Mouse (Mus musculus) hindbrain, embryonic 11.5 days (tissue): ENCODE measurements around the gene Rpp25l. TPM values are rescaled to one million over a fixed set of nuclear protein-coding genes. Genes with fewer than 3 reads are reported as not detected.

Experiments
- ATAC-seq: fragments of 200-750 bp; cut with Nextera tagmentation; 2 replicates; pipeline ENCODE4 v1.8.0; 2017; ENCODE audit warnings: mild to moderate bottlenecking, moderate TSS enrichment, moderate library complexity; ENCODE audit not compliant: low FRiP score
- DNase-seq: peaks from one replicate; pipeline ENCODE4 v3.0.0-alpha.2; 2015; ENCODE audit warnings: low spot score
- H3K27ac ChIP-seq: fragments of 300-500 bp; sonication (generic); 2 replicates; pipeline ENCODE4 v1.5.1; 2014; ENCODE audit warnings: mild to moderate bottlenecking, low read depth, low read length
- H3K27me3 ChIP-seq: fragments of 300-500 bp; sonication (generic); 2 replicates; pipeline ENCODE4 v1.6.1; 2014; ENCODE audit warnings: mild to moderate bottlenecking, low read length, moderate library complexity, mixed read lengths; ENCODE audit not compliant: control insufficient read depth, insufficient read depth
- H3K36me3 ChIP-seq: fragments of 300-500 bp; sonication (generic); 2 replicates; pipeline ENCODE4 v1.6.1; 2014; ENCODE audit warnings: mild to moderate bottlenecking, low read length, moderate library complexity, mixed read lengths; ENCODE audit not compliant: control insufficient read depth, insufficient read depth
- H3K4me1 ChIP-seq: fragments of 300-500 bp; sonication (generic); replicated peaks from 2 replicates; pipeline ENCODE4 v1.6.1; 2014; ENCODE audit warnings: low read length, mixed read lengths; ENCODE audit not compliant: control insufficient read depth, insufficient read depth
- H3K4me2 ChIP-seq: fragments of 300-500 bp; sonication (generic); replicated peaks from 2 replicates; pipeline ENCODE4 v1.6.1; 2014; ENCODE audit warnings: mild to moderate bottlenecking, low read depth, low read length
- H3K4me3 ChIP-seq: fragments of 300-500 bp; sonication (generic); 2 replicates; pipeline ENCODE4 v1.5.1; 2014; ENCODE audit warnings: low read depth, low read length
- H3K9ac ChIP-seq: fragments of 300-500 bp; sonication (generic); 2 replicates; pipeline ENCODE4 v1.6.1; 2014; ENCODE audit warnings: low read depth, low read length
- H3K9me3 ChIP-seq: fragments of 300-500 bp; sonication (generic); 2 replicates; pipeline ENCODE4 v1.6.1; 2016; ENCODE audit warnings: low read length; ENCODE audit not compliant: control insufficient read depth
- WGBS: fragments of 180-500 bp; shearing (Covaris S2); extraction: QIAGEN DNeasy Blood & Tissue Kit; methylation state at CpG from one replicate; pipeline ENCODE4 v1.1.7; 2014; 5-methylcytosine and 5-hydroxymethylcytosine counted together
- polyA plus RNA-seq: library from polyadenylated mRNA; unstranded; fragments of >200 nt; fragmentation: Nextera tagmentation; extraction: Ambion mirVana; gene quantifications from 2 replicates; pipeline ENCODE4 v1.2.1, GENCODE M21; 2014

Rpp25l gene
- polyA plus RNA-seq, 1 experiment from 2014 or later: 80.0 TPM

DNA sequence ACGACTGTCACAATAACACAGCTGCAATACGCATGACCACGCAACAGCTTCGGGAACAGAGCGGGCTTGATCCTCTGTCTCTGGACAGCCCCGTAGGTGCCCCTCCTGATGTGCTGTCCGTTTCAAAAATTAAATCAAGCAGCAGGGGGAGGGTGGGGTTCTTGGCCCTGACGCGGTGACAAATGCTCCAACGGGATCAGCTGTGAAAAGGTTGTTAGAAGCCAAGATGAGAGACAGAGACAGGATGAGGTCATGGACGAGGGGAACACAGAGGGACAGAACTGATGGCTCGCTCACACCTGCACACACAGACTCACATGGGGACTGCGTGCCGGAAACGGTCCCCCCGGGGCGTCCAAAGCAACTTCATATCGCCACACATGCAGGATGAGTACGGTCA, 40.1 kb downstream of the Rpp25l start:
- peaks cover 6% of the 10 kb centered on the region for H3K36me3 ChIP-seq
- 0 out of 2 replicates have a peak overlapping the region, but pooled peaks have one; percentile 27 for H3K9ac ChIP-seq
- DNase-seq (peak; percentile 25), ATAC-seq (0 out of 2 replicates have a peak, but pooled peaks have one; percentile 17)
- H3K4me3 ChIP-seq: no peak overlapping the region
- H3K27ac ChIP-seq: peak overlapping the region; percentile 75
- H3K27me3 ChIP-seq: no peaks in the 10 kb centered on the region
- H3K4me2 ChIP-seq: no peak overlapping the region
- peaks cover 31% of the 10 kb centered on the region for H3K4me1 ChIP-seq
- no peaks in the 10 kb centered on the region for H3K9me3 ChIP-seq
- WGBS: 49% methylated on average over 19 of the region's 19 CpGs

DNA sequence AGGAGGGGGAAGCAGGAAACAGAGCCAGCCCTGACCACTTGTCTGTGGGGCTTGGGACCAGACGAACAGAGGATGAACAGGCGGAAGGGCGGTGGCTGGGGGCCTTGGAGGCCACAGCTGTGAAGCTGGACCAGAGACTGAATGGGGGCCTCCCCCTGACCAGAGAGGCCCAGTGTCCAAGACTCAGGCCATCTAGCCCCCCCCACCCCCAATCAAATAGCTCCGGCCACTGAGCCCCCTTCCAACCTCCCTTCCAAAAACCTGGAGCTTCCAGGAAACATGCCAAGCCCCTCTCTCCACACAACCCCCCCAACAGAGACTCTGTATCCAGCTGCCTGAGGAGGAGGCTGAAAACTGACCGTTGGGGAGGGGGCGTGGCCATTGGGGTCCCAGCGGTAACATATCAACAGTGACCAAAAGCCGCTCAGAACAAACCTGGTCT, 40.8 kb downstream of the Rpp25l start:
- 32% methylated on average over 8 of the region's 8 CpGs for whole genome bisulfite sequencing
- peaks cover 27% of the 10 kb centered on the region for H3K4me1 ChIP-seq
- ATAC-seq (peak; percentile 5; the same call in 1 of the 2 replicates), DNase-seq (peak; percentile 39)
- H3K9me3 ChIP-seq: no peaks in the 10 kb centered on the region
- H3K36me3 ChIP-seq: peaks cover 4% of the 10 kb centered on the region; the same call in 1 of the 2 replicates
- no peak overlapping the region for H3K4me2 ChIP-seq
- H3K4me3 ChIP-seq: no peak overlapping the region
- peak overlapping the region; percentile 28; the same call in 1 of the 2 replicates for H3K9ac ChIP-seq
- H3K27ac ChIP-seq: peak overlapping the region; percentile 75
- no peaks in the 10 kb centered on the region for H3K27me3 ChIP-seq

DNA sequence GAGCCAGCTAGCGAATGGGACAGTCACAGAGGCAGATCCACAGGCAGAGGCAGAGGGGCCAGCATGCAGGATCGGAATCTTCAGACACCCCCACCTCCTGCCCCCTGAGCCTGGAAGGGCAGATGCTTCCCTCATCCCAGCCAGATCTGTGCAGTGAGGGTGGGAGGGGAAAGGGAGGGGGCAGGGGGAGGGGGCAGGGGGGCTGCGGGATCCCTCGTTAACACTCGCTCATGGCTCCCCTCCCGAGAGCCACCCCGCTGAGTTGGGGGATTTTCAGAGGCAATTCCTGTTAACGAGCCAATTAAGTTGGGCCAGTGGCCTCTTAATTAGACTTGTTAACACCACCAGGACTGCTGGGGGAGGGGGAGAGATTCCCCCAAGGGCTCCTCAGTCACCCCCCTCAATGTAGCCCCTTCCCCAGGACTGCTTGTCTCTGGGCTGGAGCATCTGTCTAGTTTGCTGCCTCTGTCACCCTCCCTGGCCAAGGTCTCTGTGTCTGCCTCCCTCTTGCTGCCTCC, 41.3 kb downstream of the Rpp25l start:
- no peaks in the 10 kb centered on the region for H3K9me3 ChIP-seq
- peaks cover 4% of the 10 kb centered on the region; the same call in 1 of the 2 replicates for H3K36me3 ChIP-seq
- H3K4me3 ChIP-seq: no peak overlapping the region
- H3K27me3 ChIP-seq: no peaks in the 10 kb centered on the region
- peaks cover 23% of the 10 kb centered on the region for H3K4me1 ChIP-seq
- H3K9ac ChIP-seq: peak overlapping the region; percentile 28; the same call in 1 of the 2 replicates
- DNase-seq: peak; percentile 45
- ATAC-seq: peak; percentile 62
- no peak overlapping the region for H3K4me2 ChIP-seq
- WGBS: 21% methylated on average over 8 of the region's 8 CpGs
- peak overlapping the region; percentile 75 for H3K27ac ChIP-seq

DNA sequence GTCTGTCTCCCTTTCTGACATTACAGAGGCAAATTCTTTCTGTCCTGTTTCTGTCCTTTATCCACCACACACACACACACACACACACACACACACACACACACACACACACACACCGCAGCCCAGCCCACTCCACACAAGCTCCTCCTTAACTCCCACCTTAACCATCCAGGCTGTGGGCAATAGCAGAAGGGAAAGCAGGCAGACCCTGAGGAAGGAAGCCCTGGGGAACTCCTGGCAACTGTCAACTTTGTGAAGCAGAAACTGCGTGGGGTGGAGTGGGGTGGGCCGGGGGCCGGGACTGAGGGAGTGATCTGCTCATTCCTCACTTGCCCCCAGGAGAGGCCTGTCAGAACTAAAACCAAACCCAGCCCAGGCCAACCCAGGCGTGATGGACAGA, 41.8 kb downstream of the Rpp25l start:
- peaks cover 23% of the 10 kb centered on the region for H3K4me1 ChIP-seq

DNA sequence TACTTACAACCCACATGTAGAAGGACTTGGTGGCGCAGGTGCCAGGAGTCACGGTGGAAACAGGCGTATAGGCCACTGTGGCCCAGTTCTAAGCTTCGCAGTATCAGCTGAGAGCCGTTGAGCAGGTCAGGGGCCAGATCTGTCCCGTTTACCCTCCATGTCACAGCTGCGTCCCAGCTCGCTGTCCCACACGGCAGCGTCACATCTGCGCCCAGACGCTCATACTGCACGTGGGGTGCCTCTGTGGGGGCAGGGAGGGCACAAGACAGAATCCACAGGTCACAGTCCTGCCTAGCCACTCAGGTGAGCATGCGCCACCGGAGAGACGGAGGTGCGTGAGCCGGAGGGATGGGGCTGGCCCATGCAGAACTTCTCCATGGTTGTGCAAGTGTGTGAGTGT, 42.5 kb downstream of the Rpp25l start:
- Histone ChIP-seq H3K4me1 (peaks cover 21% of the 10 kb centered on the region), H3K4me3 (no peak overlapping the region), H3K27ac (peak overlapping the region; percentile 24; the same call in 1 of the 2 replicates), H3K4me2 (no peak overlapping the region), H3K27me3 (no peaks in the 10 kb centered on the region), H3K36me3 (peaks cover 4% of the 10 kb centered on the region; the same call in 1 of the 2 replicates), H3K9me3 (no peaks in the 10 kb centered on the region), H3K9ac (no peak overlapping the region)
- ATAC-seq: no peak
- 78% methylated on average over 18 of the region's 18 CpGs for WGBS
- DNase-seq: no peak

More for the DNA sequence above, 41.8 kb downstream of the Rpp25l start:
- Histone ChIP-seq H3K4me2 (no peak overlapping the region), H3K9ac (no peak overlapping the region), H3K27ac (peak overlapping the region; percentile 75; the same call in 1 of the 2 replicates), H3K36me3 (peaks cover 4% of the 10 kb centered on the region; the same call in 1 of the 2 replicates), H3K9me3 (no peaks in the 10 kb centered on the region), H3K27me3 (no peaks in the 10 kb centered on the region), H3K4me3 (no peak overlapping the region)
- WGBS: 52% methylated on average over 5 of the region's 5 CpGs
- DNase-seq: no peak
- no peak for ATAC-seq

DNA sequence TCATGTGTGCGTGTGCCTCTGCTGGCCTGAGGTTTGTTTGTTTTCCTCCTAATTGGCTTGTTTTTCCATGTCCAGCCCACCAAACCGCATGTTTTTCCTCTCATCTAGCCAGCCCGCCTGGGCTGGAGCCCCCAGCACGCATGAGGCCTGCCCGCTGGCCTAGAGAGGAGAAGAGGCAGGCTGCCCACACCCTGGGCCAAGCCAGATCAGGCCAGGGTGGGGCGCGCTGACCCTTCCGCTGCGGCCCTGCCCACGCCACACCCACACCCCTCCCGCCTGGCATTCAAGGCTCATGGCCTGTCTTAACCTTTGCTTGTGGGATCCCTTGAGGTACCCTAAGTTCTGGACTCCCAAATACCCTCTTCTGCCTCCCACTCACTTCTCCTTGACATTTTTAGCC, 46.7 kb downstream of the Rpp25l start:
- no peak for ATAC-seq
- H3K9ac ChIP-seq: no peak overlapping the region
- 73% methylated on average over 10 of the region's 11 CpGs for WGBS
- H3K27ac ChIP-seq: no peak overlapping the region
- no peak overlapping the region for H3K4me2 ChIP-seq
- H3K36me3 ChIP-seq: peaks cover 4% of the 10 kb centered on the region; the same call in 1 of the 2 replicates
- DNase-seq: no peak
- H3K4me1 ChIP-seq: peaks cover 37% of the 10 kb centered on the region
- H3K9me3 ChIP-seq: no peaks in the 10 kb centered on the region
- H3K27me3 ChIP-seq: no peaks in the 10 kb centered on the region
- no peak overlapping the region for H3K4me3 ChIP-seq

DNA sequence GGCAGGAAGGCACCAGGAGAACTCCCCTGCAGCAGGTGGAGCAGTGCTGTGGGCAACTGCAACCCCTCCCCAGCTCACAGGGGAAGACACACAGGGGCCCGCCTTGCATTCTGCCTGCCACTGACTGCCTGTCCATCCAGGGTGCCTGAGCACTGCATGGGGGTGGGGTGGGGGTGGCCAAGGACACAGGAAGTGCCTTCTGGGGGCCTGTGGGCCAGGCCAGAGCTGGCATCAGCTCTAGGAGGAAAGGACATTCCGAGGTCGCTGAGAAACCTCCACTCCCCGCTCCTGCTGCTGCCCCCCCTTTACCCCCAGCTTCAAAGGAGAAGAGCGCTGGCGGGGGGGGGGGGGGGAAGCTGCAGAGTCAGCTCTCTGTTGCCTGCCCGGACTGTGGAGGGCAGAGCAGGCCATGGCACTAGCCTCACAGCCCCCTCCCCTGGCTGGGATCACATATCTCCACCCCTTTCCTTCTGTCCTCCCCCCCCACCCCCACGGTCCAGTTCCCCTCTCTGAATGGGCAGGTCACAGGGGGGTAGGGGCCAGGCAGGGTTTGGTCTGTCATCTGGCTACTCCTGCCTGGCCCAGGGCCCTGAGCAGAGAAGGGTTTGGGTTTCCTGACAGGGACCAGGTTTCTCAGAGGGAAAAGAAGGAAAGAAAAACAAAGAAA, 48.2 kb downstream of the Rpp25l start:
- Histone ChIP-seq H3K4me3 (no peak overlapping the region), H3K4me2 (no peak overlapping the region), H3K27me3 (no peaks in the 10 kb centered on the region), H3K36me3 (0 out of 2 replicates have a peak, but pooled peaks cover under 1% of the 10 kb centered on the region), H3K9ac (peak overlapping the region; percentile 25; the same call in 1 of the 2 replicates), H3K4me1 (peaks cover 44% of the 10 kb centered on the region), H3K27ac (peak overlapping the region; percentile 51; the same call in 1 of the 2 replicates), H3K9me3 (no peaks in the 10 kb centered on the region)
- DNase-seq (peak; percentile 50), ATAC-seq (no peak)
- 5% methylated on average over 5 of the region's 8 CpGs for WGBS

DNA sequence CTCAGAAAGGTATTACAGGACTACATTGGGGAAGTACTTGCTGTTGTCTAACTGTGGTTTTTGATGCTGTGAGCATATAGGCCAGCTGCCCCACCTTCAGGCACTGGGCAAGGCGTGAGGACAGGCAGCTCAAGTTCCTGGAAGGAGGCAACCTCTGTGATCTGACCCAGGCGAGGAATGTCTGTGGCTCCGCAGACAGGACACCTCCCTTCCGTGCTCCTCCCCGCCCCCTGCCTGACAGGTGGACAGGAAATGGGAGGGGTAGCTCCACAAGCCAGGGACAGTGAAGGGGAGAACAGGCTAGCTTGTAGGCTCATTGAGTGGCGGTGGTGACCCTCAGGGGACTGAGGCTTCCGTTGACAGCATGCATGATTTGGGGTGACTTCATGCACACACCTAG, 48.8 kb downstream of the Rpp25l start:
- Histone ChIP-seq H3K36me3 (0 out of 2 replicates have a peak, but pooled peaks cover 2% of the 10 kb centered on the region), H3K9ac (no peak overlapping the region), H3K27ac (no peak overlapping the region), H3K4me3 (no peak overlapping the region), H3K27me3 (no peaks in the 10 kb centered on the region), H3K4me2 (no peak overlapping the region; the same call in 1 of the 2 replicates), H3K4me1 (peaks cover 48% of the 10 kb centered on the region), H3K9me3 (no peaks in the 10 kb centered on the region)
- WGBS: 47% methylated on average over 7 of the region's 7 CpGs
- DNase-seq: peak; percentile 25
- ATAC-seq: no peak
